Mouse (Mus musculus): ENCODE data around the gene Lyzl4. TPM values are rescaled to one million over a fixed set of nuclear protein-coding genes. Genes with fewer than 3 reads are reported as not detected.

Gene Lyzl4
- total and polyA plus RNA-seq, 3 experiments, result not detected

DNA sequence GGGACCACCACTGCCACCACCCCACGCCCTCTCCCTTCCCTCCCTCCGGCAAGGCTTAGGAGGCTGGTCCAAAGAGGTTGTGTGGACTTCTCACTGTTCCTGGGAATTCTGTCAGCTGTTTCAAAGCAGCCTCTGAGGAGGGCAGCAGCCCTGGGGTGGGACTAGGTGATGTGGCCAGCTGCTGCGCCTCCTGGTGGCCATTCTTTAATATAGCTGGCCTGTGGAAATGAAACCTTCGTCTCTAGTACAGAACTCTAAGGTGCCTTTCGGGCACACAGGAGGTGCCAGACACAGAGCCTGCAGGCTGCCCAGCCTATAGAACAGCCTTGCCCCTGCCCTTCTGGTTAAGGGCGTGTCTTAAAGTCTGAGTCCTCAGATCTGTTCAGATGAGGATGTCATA lies 37.7 kb upstream of the Lyzl4 start:
- Histone ChIP-seq H3K27me3 (ENCODE audit: insufficient read depth, low read length) (peaks cover 8% of the 10 kb centered on the region; the same call in 1 of the 2 replicates), H3K9me3 (replicated peaks) (no peaks in the 10 kb centered on the region), H3K4me1 (ENCODE audit: insufficient read depth, low read depth, low read length) (peaks cover 6% of the 10 kb centered on the region; the same call in 1 of the 2 replicates), H3K36me3 (replicated peaks) (peaks cover 15% of the 10 kb centered on the region), H3K4me3 (ENCODE audit: low read depth, low read length) (no peak overlapping the region)
- peak; percentile 33 for DNase-seq (ENCODE audit: low spot score)
- TF ChIP-seq GATA2 (IDR thresholded peaks at IDR 0.05; ENCODE audit: borderline replicate concordance, low read depth, low read length) (no peak), TAL1 (conservative IDR thresholded peaks at IDR 0.05; ENCODE audit: low read depth, low read length) (no peak), GATA1 (IDR thresholded peaks at IDR 0.05; ENCODE audit: borderline replicate concordance, low read length) (no peak), CTCF (IDR thresholded peaks at IDR 0.05; ENCODE audit: low read depth, low read length) (peak; percentile 67)
- no peak; the same call in 1 of the 2 replicates for ATAC-seq (ENCODE audit: extremely low read depth, insufficient number of reproducible peaks, low FRiP score, poor library complexity, severe bottlenecking)

- Histone ChIP-seq H3K27me3 (ENCODE audit: insufficient read depth, low read length) (peaks cover 16% of the 10 kb centered on the region; the same call in 1 of the 2 replicates), H3K9me3 (replicated peaks) (no peaks in the 10 kb centered on the region), H3K4me3 (ENCODE audit: low read depth, low read length) (no peak overlapping the region), H3K4me1 (ENCODE audit: insufficient read depth, low read depth, low read length) (peaks cover 8% of the 10 kb centered on the region; the same call in 1 of the 2 replicates), H3K36me3 (replicated peaks) (peaks cover 5% of the 10 kb centered on the region)
- ATAC-seq (ENCODE audit: extremely low read depth, insufficient number of reproducible peaks, low FRiP score, poor library complexity, severe bottlenecking) (no peak), DNase-seq (ENCODE audit: low spot score) (no peak)
- no peak for TF ChIP-seq GATA1 (IDR thresholded peaks at IDR 0.05; ENCODE audit: borderline replicate concordance, low read length)
Observed at GRCm38 (mm10) chr9:121677476-121677875, 35.6 kb upstream of the Lyzl4 start.

- TF ChIP-seq GATA2 (IDR thresholded peaks at IDR 0.05; ENCODE audit: borderline replicate concordance, low read depth, low read length) (no peak), POLR2AphosphoS5 (IDR thresholded peaks at IDR 0.05; ENCODE audit: insufficient replicate concordance, low read depth, low read length) (no peak), TAL1 (conservative IDR thresholded peaks at IDR 0.05; ENCODE audit: low read depth, low read length) (no peak), GATA1 (IDR thresholded peaks at IDR 0.05; ENCODE audit: borderline replicate concordance, low read length) (no peak), CTCF (IDR thresholded peaks at IDR 0.05; ENCODE audit: low read depth, low read length) (no peak)
- Histone ChIP-seq H3K4me3 (ENCODE audit: low read depth, low read length) (no peak overlapping the region), H3K4me1 (ENCODE audit: insufficient read depth, low read depth, low read length) (peaks cover 12% of the 10 kb centered on the region), H3K36me3 (replicated peaks) (peaks cover under 1% of the 10 kb centered on the region), H3K9me3 (replicated peaks) (no peaks in the 10 kb centered on the region), H3K27me3 (ENCODE audit: insufficient read depth, low read length) (peaks cover 16% of the 10 kb centered on the region; the same call in 1 of the 2 replicates)
- DNase-seq (ENCODE audit: low spot score), result no peak
- ATAC-seq (ENCODE audit: extremely low read depth, insufficient number of reproducible peaks, low FRiP score, poor library complexity, severe bottlenecking), result no peak
Observed at GRCm38 (mm10) chr9:121677069-121677468, 35.2 kb upstream of the Lyzl4 start.

- H3K4me1 ChIP-seq (ENCODE audit: insufficient read depth, low read depth, low read length), result peaks cover 12% of the 10 kb centered on the region
- H3K4me3 ChIP-seq (ENCODE audit: low read depth, low read length), result no peak overlapping the region
Observed at GRCm38 (mm10) chr9:121675556-121675955, 33.7 kb upstream of the Lyzl4 start.

GRCm38 (mm10) chr9:121675011-121675410 lies 33.1 kb upstream of the Lyzl4 start:
- no peak for TF ChIP-seq GATA1 (IDR thresholded peaks at IDR 0.05; ENCODE audit: borderline replicate concordance, low read length)
- no peak for TF ChIP-seq CTCF (IDR thresholded peaks at IDR 0.05; ENCODE audit: low read depth, low read length)
- no peak for TF ChIP-seq TAL1 (conservative IDR thresholded peaks at IDR 0.05; ENCODE audit: low read depth, low read length)
- no peak for TF ChIP-seq POLR2AphosphoS5 (IDR thresholded peaks at IDR 0.05; ENCODE audit: insufficient replicate concordance, low read depth, low read length)
- TF ChIP-seq GATA2 (IDR thresholded peaks at IDR 0.05; ENCODE audit: borderline replicate concordance, low read depth, low read length), result no peak

More at GRCm38 (mm10) chr9:121675556-121675955, 33.7 kb upstream of the Lyzl4 start:
- H3K9me3 ChIP-seq (replicated peaks), result no peaks in the 10 kb centered on the region
- H3K27me3 ChIP-seq (ENCODE audit: insufficient read depth, low read length), result peaks cover 16% of the 10 kb centered on the region; the same call in 1 of the 2 replicates
- no peak for TF ChIP-seq TAL1 (conservative IDR thresholded peaks at IDR 0.05; ENCODE audit: low read depth, low read length)
- no peak for TF ChIP-seq POLR2AphosphoS5 (IDR thresholded peaks at IDR 0.05; ENCODE audit: insufficient replicate concordance, low read depth, low read length)
- TF ChIP-seq CTCF (IDR thresholded peaks at IDR 0.05; ENCODE audit: low read depth, low read length), result no peak
- TF ChIP-seq GATA2 (IDR thresholded peaks at IDR 0.05; ENCODE audit: borderline replicate concordance, low read depth, low read length), result no peak
- no peak for TF ChIP-seq GATA1 (IDR thresholded peaks at IDR 0.05; ENCODE audit: borderline replicate concordance, low read length)
- DNase-seq (ENCODE audit: low spot score) (no peak), ATAC-seq (ENCODE audit: extremely low read depth, insufficient number of reproducible peaks, low FRiP score, poor library complexity, severe bottlenecking) (no peak)
- no peaks in the 10 kb centered on the region for H3K36me3 ChIP-seq (replicated peaks)

GRCm38 (mm10) chr9:121673716-121674115 lies 31.8 kb upstream of the Lyzl4 start:
- Histone ChIP-seq H3K4me1 (ENCODE audit: insufficient read depth, low read depth, low read length) (peaks cover 12% of the 10 kb centered on the region), H3K4me3 (ENCODE audit: low read depth, low read length) (no peak overlapping the region), H3K9me3 (replicated peaks) (no peaks in the 10 kb centered on the region), H3K36me3 (replicated peaks) (no peaks in the 10 kb centered on the region), H3K27me3 (ENCODE audit: insufficient read depth, low read length) (peaks cover 29% of the 10 kb centered on the region)
- DNase-seq (ENCODE audit: low spot score) (no peak), ATAC-seq (ENCODE audit: extremely low read depth, insufficient number of reproducible peaks, low FRiP score, poor library complexity, severe bottlenecking) (no peak)
- no peak for TF ChIP-seq POLR2AphosphoS5 (IDR thresholded peaks at IDR 0.05; ENCODE audit: insufficient replicate concordance, low read depth, low read length)
- TF ChIP-seq GATA2 (IDR thresholded peaks at IDR 0.05; ENCODE audit: borderline replicate concordance, low read depth, low read length), result no peak
- TF ChIP-seq TAL1 (conservative IDR thresholded peaks at IDR 0.05; ENCODE audit: low read depth, low read length), result no peak
- TF ChIP-seq CTCF (IDR thresholded peaks at IDR 0.05; ENCODE audit: low read depth, low read length), result no peak
- TF ChIP-seq GATA1 (IDR thresholded peaks at IDR 0.05; ENCODE audit: borderline replicate concordance, low read length), result no peak

More at GRCm38 (mm10) chr9:121675011-121675410, 33.1 kb upstream of the Lyzl4 start:
- no peaks in the 10 kb centered on the region for H3K9me3 ChIP-seq (replicated peaks)
- no peaks in the 10 kb centered on the region for H3K36me3 ChIP-seq (replicated peaks)
- peaks cover 12% of the 10 kb centered on the region for H3K4me1 ChIP-seq (ENCODE audit: insufficient read depth, low read depth, low read length)
- peaks cover 17% of the 10 kb centered on the region for H3K27me3 ChIP-seq (ENCODE audit: insufficient read depth, low read length)
- 0 out of 2 replicates have a peak, but pooled peaks have one; percentile 24 for ATAC-seq (ENCODE audit: extremely low read depth, insufficient number of reproducible peaks, low FRiP score, poor library complexity, severe bottlenecking)
- H3K4me3 ChIP-seq (ENCODE audit: low read depth, low read length), result no peak overlapping the region
- DNase-seq (ENCODE audit: low spot score), result no peak

Measured in G1E (cell line).